Mouse (Mus musculus) retina, postnatal 1 day (tissue): ENCODE data around the gene Fam205c.
"Not testable (repeated sequence)": the region's sequence is repeated elsewhere in the genome, so short reads cannot be mapped to it uniquely, and the experiment has no call there.

Source experiments
- DNase-seq: peaks from one replicate; pipeline ENCODE4 v3.0.0-alpha.2; 2012

Fam205c gene

DNA sequence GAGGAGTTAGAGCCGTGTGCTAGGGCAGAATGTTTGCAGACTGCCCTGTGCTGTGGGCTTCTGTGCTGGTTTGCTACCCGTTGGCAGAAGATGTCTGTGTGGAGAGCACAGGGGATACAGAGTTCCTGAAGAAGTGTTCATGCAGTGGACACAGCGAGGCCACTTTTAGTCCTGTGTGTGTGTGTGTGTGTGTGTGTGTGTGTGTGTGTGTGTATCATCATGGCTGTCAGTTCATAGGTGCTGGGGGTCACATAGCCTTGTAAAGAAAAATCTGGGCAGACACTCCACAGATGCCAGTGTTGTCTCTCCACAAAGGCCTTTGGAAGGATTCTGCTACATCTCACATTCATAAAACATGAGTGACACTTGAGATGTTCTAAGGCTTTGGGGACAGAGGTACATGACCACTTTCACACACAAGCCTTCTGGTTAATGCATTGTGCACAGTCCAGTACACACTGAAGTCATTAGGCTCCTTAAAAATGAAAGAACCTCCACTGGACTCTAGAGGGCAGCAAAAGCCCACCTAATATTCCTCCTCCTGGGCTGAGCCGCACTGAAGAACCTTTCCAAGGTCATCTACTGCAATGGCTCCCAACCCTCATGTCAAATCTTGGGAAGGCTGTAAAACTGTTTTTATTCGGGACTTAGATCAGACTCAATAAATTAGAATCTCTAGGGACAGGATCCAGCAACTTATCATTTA, 2.7 kb upstream of the Fam205c start:
- DNase-seq: peak; percentile 84

DNA sequence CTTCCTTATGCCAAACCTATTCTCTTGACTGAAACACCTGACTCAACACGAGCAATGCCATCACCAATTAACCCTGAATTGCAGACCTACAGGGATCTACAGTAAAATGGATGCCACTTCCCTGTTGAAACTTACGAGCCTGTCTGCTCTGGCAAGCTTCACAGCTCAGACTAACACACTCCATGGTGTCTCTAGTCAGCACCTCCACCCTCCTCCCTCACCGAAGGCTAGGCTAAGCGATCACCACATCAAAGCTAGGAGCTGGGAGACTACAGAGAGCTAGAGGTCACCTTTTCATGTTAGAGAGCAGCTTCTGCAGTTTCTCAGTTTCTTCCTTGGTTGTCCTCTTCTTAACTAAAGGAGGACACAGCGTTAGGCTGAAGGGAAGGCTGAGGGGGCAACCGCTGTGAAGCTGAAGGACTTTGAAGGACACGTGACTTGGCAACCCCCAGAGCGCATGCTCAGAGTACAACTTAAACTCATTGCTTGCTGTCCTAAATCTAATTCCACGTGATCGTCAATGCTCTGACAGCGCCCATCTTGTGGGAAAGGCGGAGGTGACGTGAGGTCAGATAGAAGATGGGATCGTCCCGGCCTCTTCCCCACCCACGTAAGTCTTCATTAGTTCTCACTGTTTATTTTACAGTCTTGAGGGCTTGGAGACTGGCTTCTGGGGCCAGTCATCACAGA, 1.1 kb downstream of the Fam205c start:
- DNase-seq: no peak

DNA sequence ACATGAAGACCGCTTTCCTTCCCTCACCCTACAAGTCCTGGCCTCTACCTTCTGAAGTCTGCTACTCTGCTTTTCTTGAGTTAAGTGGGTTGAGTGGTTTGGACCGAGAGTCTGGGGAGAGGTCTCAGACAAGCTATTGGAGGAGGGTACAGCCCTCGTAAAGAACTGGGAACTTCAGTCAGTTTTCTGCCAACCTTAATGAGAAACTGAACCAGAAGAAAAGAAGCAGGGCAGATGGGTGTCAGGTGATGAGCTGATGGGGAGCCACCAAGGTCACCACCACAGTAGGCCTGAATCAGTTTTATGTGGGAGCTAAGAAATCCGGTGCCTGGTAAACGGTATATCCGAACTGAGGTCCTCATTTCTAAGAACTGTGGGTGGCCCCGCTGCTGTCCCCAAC, 1.9 kb downstream of the Fam205c start:
- no peak for DNase-seq

DNA sequence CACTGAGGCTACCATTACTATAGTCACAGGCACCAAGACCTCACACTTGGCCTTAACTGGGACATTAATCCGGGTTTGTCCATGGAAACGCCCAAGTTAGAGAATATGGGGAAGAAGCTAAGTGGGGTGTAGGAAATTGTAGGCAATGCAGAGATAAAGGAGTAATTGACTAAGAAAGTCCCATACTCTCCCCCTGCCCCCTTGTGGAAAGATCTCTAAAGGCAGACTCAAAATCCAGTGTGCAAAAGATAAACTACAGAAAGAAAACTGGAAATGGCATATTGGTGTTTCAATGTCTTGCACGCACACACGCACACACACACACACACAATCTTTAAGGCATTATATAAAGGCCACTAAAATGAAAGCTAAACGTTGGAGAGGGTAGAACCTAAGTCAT, 3.3 kb downstream of the Fam205c start:
- DNase-seq: no peak

DNA sequence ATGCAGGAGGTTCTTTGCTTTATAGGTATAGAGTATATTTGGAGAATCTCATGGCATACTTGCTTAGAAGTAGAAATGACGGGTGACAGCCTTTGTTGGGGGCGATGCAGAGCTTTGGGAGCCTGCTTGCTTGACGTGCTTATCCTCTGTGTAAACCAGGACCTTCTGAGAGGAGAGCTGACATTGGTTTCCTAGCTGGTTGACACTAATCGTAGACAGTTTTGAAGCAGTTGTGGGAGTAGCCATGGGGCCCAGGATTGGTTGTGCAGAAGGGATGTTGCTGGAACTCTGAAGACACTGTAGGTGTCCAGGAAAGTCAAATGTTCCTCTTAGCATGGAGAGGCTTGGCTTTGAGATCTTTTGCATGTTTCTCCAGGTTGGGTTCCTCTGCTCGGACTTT, 5.8 kb downstream of the Fam205c start:
- no peak for DNase-seq

GRCm38 (mm10) chr4:42867390-42867789, 6.6 kb downstream of the Fam205c start:
- no peak for DNase-seq

GRCm38 (mm10) chr4:42863487-42863886, 10.5 kb downstream of the Fam205c start:
- not testable (repeated sequence) for DNase-seq

GRCm38 (mm10) chr4:42860483-42860882, 13.6 kb downstream of the Fam205c start:
- DNase-seq: not testable (repeated sequence)

- DNase-seq: not testable (repeated sequence)
Measured at GRCm38 (mm10) chr4:42856671-42857070, 17.4 kb downstream of the Fam205c start, which contains the start of gene Gm12394. Gene Gm12394 (minus strand): TSS chr4:42856771.

- not testable (repeated sequence) for DNase-seq
Measured at GRCm38 (mm10) chr4:42853788-42854187, 20.2 kb downstream of the Fam205c start, which contains the start of gene Fam205a1. Gene Fam205a1 (minus strand): TSS chr4:42853888.
